Mouse (Mus musculus): Measurements from ENCODE around the gene Bves. TPM values are rescaled to one million over a fixed set of nuclear protein-coding genes. Genes with fewer than 3 reads are reported as not detected.
"Not testable (repeated sequence)": the region's sequence is repeated elsewhere in the genome, so short reads cannot be mapped to it uniquely, and the experiment has no call there.

Bves gene
- polyA plus RNA-seq, 1 experiment from 2014 or later = 5.1 TPM

GRCm38 (mm10) chr10:45311624-45312023 lies 23.9 kb upstream of the Bves start:
- Histone ChIP-seq H3K9me3 (no peaks in the 10 kb centered on the region), H3K27me3 (no peaks in the 10 kb centered on the region), H3K4me3 (no peak overlapping the region), H3K4me2 (no peak overlapping the region), H3K4me1 (replicated peaks) (peaks cover 11% of the 10 kb centered on the region; the same call in 1 of the 2 replicates), H3K27ac (replicated peaks) (0 out of 2 replicates have a peak overlapping the region, but pooled peaks have one; percentile 33), H3K36me3 (no peaks in the 10 kb centered on the region), H3K9ac (no peak overlapping the region)
- 0 out of 2 replicates have a peak, but pooled peaks have one; percentile 23 for ATAC-seq (ENCODE audit: low read depth)
- 60% methylated on average over 7 of the region's 7 CpGs for WGBS

- Histone ChIP-seq H3K9me3 (no peaks in the 10 kb centered on the region), H3K27ac (replicated peaks) (no peak overlapping the region), H3K4me1 (replicated peaks) (peaks cover 11% of the 10 kb centered on the region; the same call in 1 of the 2 replicates), H3K4me3 (no peak overlapping the region), H3K4me2 (no peak overlapping the region), H3K27me3 (no peaks in the 10 kb centered on the region), H3K9ac (no peak overlapping the region), H3K36me3 (no peaks in the 10 kb centered on the region)
- 89% methylated on average over 16 of the region's 16 CpGs for WGBS
- no peak for ATAC-seq (ENCODE audit: low read depth)
Observed at GRCm38 (mm10) chr10:45314865-45315264, 20.7 kb upstream of the Bves start.

DNA sequence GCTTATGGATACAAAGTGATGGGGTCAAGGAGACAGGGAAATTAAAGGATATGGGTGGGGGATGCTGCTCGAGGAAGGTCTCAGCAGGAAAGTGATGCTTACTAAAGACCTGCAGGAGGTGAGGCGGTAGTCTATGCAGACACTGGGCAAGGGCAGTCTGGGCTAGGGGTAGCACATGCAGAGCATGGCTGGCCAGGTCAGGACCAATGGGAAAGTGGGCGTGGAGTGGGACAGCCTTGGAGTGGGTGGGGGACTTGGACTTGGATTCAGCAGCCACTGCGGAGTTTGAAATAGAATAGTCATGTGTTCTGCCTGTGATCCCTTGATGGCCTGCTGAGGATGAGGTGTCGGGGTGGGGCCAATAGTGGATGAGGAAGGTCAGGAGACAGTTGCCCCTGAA lies 16.6 kb upstream of the Bves start:
- H3K27ac ChIP-seq (replicated peaks) = no peak overlapping the region
- ATAC-seq (ENCODE audit: low read depth) = no peak
- WGBS = 87% methylated on average over 5 of the region's 5 CpGs
- H3K4me1 ChIP-seq (replicated peaks) = peaks cover 2% of the 10 kb centered on the region
- H3K27me3 ChIP-seq = no peaks in the 10 kb centered on the region
- no peak overlapping the region for H3K4me3 ChIP-seq
- H3K9ac ChIP-seq = no peak overlapping the region
- no peaks in the 10 kb centered on the region for H3K36me3 ChIP-seq
- no peak overlapping the region for H3K4me2 ChIP-seq
- H3K9me3 ChIP-seq = no peaks in the 10 kb centered on the region

DNA sequence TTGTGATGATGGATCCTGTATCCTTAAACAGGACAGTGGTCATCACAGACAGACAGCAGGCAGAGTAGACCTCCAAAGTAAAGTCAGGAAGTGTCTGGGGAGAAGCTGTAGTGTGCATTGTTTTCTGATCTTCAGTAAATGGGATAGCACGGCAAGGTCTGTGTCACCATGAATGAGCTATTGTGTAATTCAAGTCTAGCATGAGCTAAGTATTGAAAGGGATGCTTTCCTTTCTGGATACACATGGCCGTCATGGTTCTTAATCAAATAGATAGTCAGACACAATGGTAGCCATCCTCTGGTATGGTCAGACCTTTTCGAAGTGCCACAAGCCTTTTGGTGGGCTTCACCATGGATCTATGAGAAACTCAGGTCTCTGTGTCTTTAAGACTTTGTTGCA lies 15.3 kb upstream of the Bves start:
- WGBS = 33% methylated on average over 3 of the region's 3 CpGs
- Histone ChIP-seq H3K9me3 (no peaks in the 10 kb centered on the region), H3K9ac (no peak overlapping the region), H3K36me3 (no peaks in the 10 kb centered on the region), H3K4me2 (no peak overlapping the region), H3K27me3 (no peaks in the 10 kb centered on the region), H3K4me1 (replicated peaks) (peaks cover 5% of the 10 kb centered on the region), H3K27ac (replicated peaks) (no peak overlapping the region), H3K4me3 (no peak overlapping the region)
- ATAC-seq (ENCODE audit: low read depth) = no peak

DNA sequence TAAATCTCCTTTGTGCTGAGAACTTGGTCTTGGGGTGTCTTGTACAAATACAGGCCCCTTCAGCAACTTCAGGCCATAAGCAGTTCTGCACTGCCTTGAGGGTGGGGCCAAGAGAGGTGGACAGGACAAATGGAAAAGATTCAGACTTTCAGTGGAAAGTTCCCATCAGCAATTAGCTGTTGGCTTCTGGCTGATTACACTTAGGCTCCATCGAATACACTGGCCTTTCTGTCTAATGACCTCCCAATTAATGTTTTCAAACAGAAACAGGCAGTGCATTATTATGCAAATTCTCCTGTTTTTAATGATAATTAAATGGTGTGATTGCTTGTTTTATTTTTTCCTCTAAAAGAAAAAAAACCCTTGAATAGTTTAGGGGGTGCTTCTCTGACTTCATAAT lies 11.4 kb upstream of the Bves start:
- Histone ChIP-seq H3K4me1 (replicated peaks) (peaks cover 5% of the 10 kb centered on the region), H3K9me3 (no peaks in the 10 kb centered on the region), H3K27me3 (no peaks in the 10 kb centered on the region), H3K27ac (replicated peaks) (no peak overlapping the region), H3K36me3 (no peaks in the 10 kb centered on the region), H3K4me2 (no peak overlapping the region), H3K4me3 (no peak overlapping the region), H3K9ac (no peak overlapping the region)
- WGBS = 19% methylated on average over 1 of the region's 1 CpGs
- ATAC-seq (ENCODE audit: low read depth) = no peak

DNA sequence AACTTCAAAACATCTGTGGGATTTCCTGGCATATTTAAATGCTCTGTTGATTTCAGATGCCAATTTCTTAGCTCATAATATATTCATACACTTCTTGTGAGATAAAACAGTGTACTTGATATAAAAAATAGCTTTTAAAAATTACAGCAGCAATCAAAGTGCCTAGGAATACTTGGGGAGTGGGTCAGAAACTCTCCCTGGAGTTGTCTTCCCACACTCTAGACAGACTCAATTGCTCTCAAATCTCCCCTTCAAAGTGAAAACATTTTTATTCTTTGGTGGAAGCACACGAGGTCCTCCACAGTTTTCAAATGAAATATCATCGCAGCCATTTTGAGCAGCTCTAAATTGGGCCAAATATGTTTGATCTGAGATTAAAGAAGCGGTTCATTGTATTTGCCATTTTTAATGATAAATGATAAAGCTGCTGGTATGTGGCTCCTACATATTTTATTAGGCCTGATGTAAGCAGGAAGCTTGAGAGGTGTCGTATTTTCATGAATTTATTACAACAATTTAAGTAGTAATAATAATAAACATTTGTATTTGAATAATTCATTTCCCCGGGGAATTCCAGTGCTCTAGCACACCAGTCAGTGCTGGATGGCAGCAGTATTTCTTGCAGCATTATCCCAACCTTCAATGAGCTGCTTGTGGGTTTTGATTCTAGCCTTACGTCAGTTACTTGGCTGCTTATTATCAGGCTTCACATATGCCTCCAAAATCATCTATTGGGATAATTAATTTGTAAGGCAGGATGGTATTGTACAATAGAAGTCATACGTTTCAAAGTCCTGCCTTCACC lies 7.2 kb upstream of the Bves start:
- Histone ChIP-seq H3K4me3 (no peak overlapping the region), H3K9me3 (no peaks in the 10 kb centered on the region), H3K4me2 (no peak overlapping the region), H3K27me3 (0 out of 2 replicates have a peak, but pooled peaks cover 4% of the 10 kb centered on the region), H3K36me3 (no peaks in the 10 kb centered on the region), H3K9ac (no peak overlapping the region), H3K27ac (replicated peaks) (peak overlapping the region; percentile 29; the same call in 1 of the 2 replicates), H3K4me1 (replicated peaks) (peaks cover 5% of the 10 kb centered on the region)
- ATAC-seq (ENCODE audit: low read depth) = peak; percentile 91
- 50% methylated on average over 7 of the region's 7 CpGs for WGBS

- Histone ChIP-seq H3K4me1 (replicated peaks) (no peaks in the 10 kb centered on the region; the same call in 1 of the 2 replicates), H3K9ac (peak overlapping the region; percentile 76; the same call in 1 of the 2 replicates), H3K4me2 (peak overlapping the region; percentile 92), H3K27me3 (peaks cover 22% of the 10 kb centered on the region), H3K36me3 (no peaks in the 10 kb centered on the region), H3K9me3 (no peaks in the 10 kb centered on the region), H3K4me3 (peak overlapping the region; percentile 74), H3K27ac (replicated peaks) (no peak overlapping the region)
- WGBS = 23% methylated on average over 7 of the region's 7 CpGs
- peak; percentile 19; the same call in 1 of the 2 replicates for ATAC-seq (ENCODE audit: low read depth)
Observed at GRCm38 (mm10) chr10:45334925-45335324, 647 bp upstream of the Bves start.

DNA sequence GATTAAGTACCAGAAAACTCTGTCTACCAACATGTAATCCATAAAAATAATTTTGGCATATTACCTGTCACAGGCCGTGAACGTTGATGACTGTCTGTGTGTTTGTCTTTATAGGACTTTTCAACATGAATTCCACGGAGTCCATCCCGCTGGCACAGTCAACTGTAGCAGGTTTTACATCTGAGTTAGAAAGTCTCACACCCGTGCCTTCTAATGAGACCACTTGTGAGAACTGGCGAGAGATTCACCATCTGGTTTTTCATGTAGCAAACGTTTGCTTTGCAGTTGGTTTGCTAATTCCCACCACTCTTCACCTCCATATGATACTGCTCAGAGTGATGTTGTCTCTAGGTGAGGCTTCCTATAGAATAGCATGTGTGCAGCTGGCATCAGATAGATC lies 3.5 kb downstream of the Bves start:
- WGBS = 83% methylated on average over 7 of the region's 7 CpGs
- Histone ChIP-seq H3K9me3 (no peaks in the 10 kb centered on the region), H3K27me3 (peaks cover 15% of the 10 kb centered on the region), H3K4me3 (no peak overlapping the region), H3K4me1 (replicated peaks) (no peaks in the 10 kb centered on the region; the same call in 1 of the 2 replicates), H3K9ac (no peak overlapping the region), H3K4me2 (no peak overlapping the region), H3K27ac (replicated peaks) (no peak overlapping the region), H3K36me3 (no peaks in the 10 kb centered on the region)
- no peak for ATAC-seq (ENCODE audit: low read depth)

DNA sequence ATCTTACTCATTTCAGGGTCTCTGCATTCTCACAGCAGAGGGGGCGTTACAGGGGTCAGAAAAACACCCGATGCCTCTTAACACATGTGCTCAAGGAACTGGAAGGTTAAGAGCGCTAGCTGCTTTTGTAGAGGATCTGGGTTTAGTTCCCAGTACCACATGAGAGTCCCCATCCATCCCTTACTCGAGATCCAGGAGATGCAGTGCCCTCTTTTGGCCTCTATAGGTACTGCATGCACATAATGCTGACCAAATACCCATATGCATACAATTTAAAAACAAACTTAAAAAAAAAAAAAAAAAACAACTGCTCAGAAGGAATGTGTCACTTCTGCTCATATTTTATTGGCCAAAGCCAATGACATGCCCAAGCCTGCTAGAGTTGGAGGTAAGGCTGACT lies 8.8 kb downstream of the Bves start:
- no peak overlapping the region for H3K4me3 ChIP-seq
- no peaks in the 10 kb centered on the region for H3K27me3 ChIP-seq
- H3K9ac ChIP-seq = no peak overlapping the region
- ATAC-seq (ENCODE audit: low read depth) = no peak
- H3K9me3 ChIP-seq = no peaks in the 10 kb centered on the region
- WGBS = 87% methylated on average over 4 of the region's 4 CpGs
- H3K4me1 ChIP-seq (replicated peaks) = no peaks in the 10 kb centered on the region
- no peak overlapping the region for H3K27ac ChIP-seq (replicated peaks)
- no peak overlapping the region for H3K4me2 ChIP-seq
- no peaks in the 10 kb centered on the region for H3K36me3 ChIP-seq

- no peak for ATAC-seq (ENCODE audit: low read depth)
- Histone ChIP-seq H3K27me3 (no peaks in the 10 kb centered on the region), H3K4me2 (no peak overlapping the region), H3K9me3 (no peaks in the 10 kb centered on the region), H3K4me1 (replicated peaks) (no peaks in the 10 kb centered on the region), H3K9ac (no peak overlapping the region), H3K4me3 (no peak overlapping the region), H3K27ac (replicated peaks) (no peak overlapping the region), H3K36me3 (no peaks in the 10 kb centered on the region)
- 76% methylated on average over 9 of the region's 9 CpGs for WGBS
Observed at GRCm38 (mm10) chr10:45345217-45345616, 9.6 kb downstream of the Bves start.

GRCm38 (mm10) chr10:45348143-45348542 lies 12.6 kb downstream of the Bves start:
- H3K4me3 ChIP-seq; H3K9me3 ChIP-seq; H3K9ac ChIP-seq; H3K4me2 ChIP-seq; H3K27ac ChIP-seq (replicated peaks); ATAC-seq (ENCODE audit: low read depth); H3K36me3 ChIP-seq; H3K27me3 ChIP-seq; H3K4me1 ChIP-seq (replicated peaks): not testable (repeated sequence)
- 81% methylated on average over 3 of the region's 3 CpGs for WGBS

DNA sequence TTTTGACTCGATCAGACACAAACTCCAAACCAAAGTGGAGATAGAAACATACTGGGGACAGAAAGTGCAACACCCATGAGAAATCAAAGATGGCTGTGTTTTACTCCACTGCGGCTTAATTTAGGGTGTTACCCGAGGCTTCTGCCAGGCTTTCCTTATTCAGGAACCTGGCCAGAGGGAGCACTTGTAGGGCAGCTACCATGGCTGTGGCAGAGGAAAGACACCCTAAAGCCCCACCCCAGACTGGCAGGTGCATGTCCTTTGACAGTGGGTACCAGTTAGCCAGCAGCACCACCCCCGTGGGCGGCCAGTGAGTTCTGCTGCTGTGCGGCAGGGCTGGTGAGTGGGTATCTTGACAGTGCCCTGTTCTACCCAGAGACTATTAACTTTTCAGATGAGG lies 20.5 kb downstream of the Bves start:
- Histone ChIP-seq H3K27ac (replicated peaks) (no peak overlapping the region), H3K4me2 (no peak overlapping the region), H3K9me3 (no peaks in the 10 kb centered on the region), H3K9ac (no peak overlapping the region), H3K4me1 (replicated peaks) (no peaks in the 10 kb centered on the region), H3K36me3 (no peaks in the 10 kb centered on the region), H3K4me3 (no peak overlapping the region), H3K27me3 (no peaks in the 10 kb centered on the region)
- no peak for ATAC-seq (ENCODE audit: low read depth)
- 93% methylated on average over 6 of the region's 6 CpGs for WGBS

Measured in neural tube, embryonic 13.5 days (tissue).